Mouse (Mus musculus) embryonic facial prominence, embryonic 11.5 days (tissue): Measurements from ENCODE around the gene Thap3. TPM values are rescaled to one million over a fixed set of nuclear protein-coding genes. Genes with fewer than 3 reads are reported as not detected.

Source experiments
- ATAC-seq: fragments of 200-750 bp; cut with Nextera tagmentation; replicated peaks from 2 replicates; pipeline ENCODE4 v1.8.0; 2017; ENCODE audit warnings: low read depth; ENCODE audit not compliant: insufficient number of reproducible peaks, low FRiP score, low TSS enrichment
- DNase-seq: peaks from one replicate; pipeline ENCODE4 v3.0.0-alpha.2; 2015; ENCODE audit warnings: low spot score
- H3K27ac ChIP-seq: fragments of 300-500 bp; sonication (generic); replicated peaks from 2 replicates; pipeline ENCODE4 v1.5.1; 2014; ENCODE audit warnings: mild to moderate bottlenecking, low read depth, low read length, control low read depth
- H3K27me3 ChIP-seq: fragments of 300-500 bp; sonication (generic); 2 replicates; pipeline ENCODE4 v1.6.1; 2014; ENCODE audit warnings: mild to moderate bottlenecking, low read length, moderate library complexity, mixed read lengths; ENCODE audit not compliant: control insufficient read depth, insufficient read depth
- H3K36me3 ChIP-seq: fragments of 300-500 bp; sonication (generic); replicated peaks from 2 replicates; pipeline ENCODE4 v1.6.1; 2014; ENCODE audit warnings: low read depth, mild to moderate bottlenecking, low read length, moderate library complexity, mixed read lengths; ENCODE audit not compliant: control insufficient read depth, insufficient read depth
- H3K4me1 ChIP-seq: fragments of 300-500 bp; sonication (generic); 2 replicates; pipeline ENCODE4 v1.6.1; 2014; ENCODE audit warnings: low read length, mixed read lengths; ENCODE audit not compliant: control insufficient read depth, insufficient read depth
- H3K4me2 ChIP-seq: fragments of 300-500 bp; sonication (generic); 2 replicates; pipeline ENCODE4 v1.6.1; 2014; ENCODE audit warnings: low read depth, mild to moderate bottlenecking, control low read depth, low read length, moderate library complexity
- H3K4me3 ChIP-seq: fragments of 300-500 bp; sonication (generic); 2 replicates; pipeline ENCODE4 v1.5.1; 2014; ENCODE audit warnings: low read depth, low read length, control low read depth
- H3K9ac ChIP-seq: fragments of 300-500 bp; sonication (generic); replicated peaks from 2 replicates; pipeline ENCODE4 v1.6.1; 2014; ENCODE audit warnings: mild to moderate bottlenecking, control low read depth, low read length
- H3K9me3 ChIP-seq: fragments of 300-500 bp; sonication (generic); replicated peaks from 2 replicates; pipeline ENCODE4 v1.6.1; 2016; ENCODE audit warnings: mild to moderate bottlenecking, low read length, inconsistent platforms, mixed read lengths; ENCODE audit not compliant: control insufficient read depth
- WGBS: fragments of 180-500 bp; shearing (Covaris S2); extraction: QIAGEN DNeasy Blood & Tissue Kit; methylation state at CpG from one replicate; pipeline ENCODE4 v1.1.7; 2014; 5-methylcytosine and 5-hydroxymethylcytosine counted together
- polyA plus RNA-seq: library from polyadenylated mRNA; unstranded; fragments of >200 nt; fragmentation: Nextera tagmentation; extraction: Ambion mirVana; gene quantifications from 2 replicates; pipeline ENCODE4 v1.2.1, GENCODE M21; 2014

The Thap3 gene
- polyA plus RNA-seq, 1 experiment from 2014 or later = 22.4 TPM

DNA sequence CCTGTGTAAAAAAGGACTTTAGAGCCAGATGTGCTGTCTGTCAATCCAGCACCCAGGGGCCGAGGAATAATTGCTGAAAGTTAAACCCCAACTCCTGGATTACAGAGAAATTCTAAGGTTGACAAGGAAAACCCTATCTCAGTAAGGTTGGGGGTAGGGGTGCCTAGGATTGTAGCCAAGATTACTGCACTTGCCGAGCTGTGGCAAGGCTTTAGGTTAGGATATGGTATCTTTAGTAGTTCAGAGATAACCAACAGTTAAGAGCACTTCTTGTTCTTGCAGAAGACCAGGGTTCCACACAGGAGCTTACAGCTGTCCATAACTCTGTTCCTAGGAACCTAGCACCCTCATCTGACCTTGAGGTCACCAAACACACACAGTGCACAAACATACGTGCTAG, 8.9 kb upstream of the Thap3 start:
- 67% methylated on average over 3 of the region's 3 CpGs for WGBS

GRCm38 (mm10) chr4:151996951-151997222, 8.1 kb upstream of the Thap3 start:
- peak overlapping the region; percentile 68 for H3K4me2 ChIP-seq
- H3K9ac ChIP-seq = peak overlapping the region; percentile 76
- WGBS = 7% methylated on average over 13 of the region's 13 CpGs
- peak overlapping the region; percentile 72 for H3K27ac ChIP-seq
- H3K4me3 ChIP-seq = peak overlapping the region; percentile 100
- H3K27me3 ChIP-seq = no peaks in the 10 kb centered on the region
- H3K4me1 ChIP-seq = peaks cover 4% of the 10 kb centered on the region
- peaks cover 5% of the 10 kb centered on the region for H3K36me3 ChIP-seq
- DNase-seq (no peak), ATAC-seq (no peak)
- H3K9me3 ChIP-seq = no peaks in the 10 kb centered on the region

More for the DNA sequence above, 8.9 kb upstream of the Thap3 start:
- no peak overlapping the region for H3K9ac ChIP-seq
- no peaks in the 10 kb centered on the region; the same call in 1 of the 2 replicates for H3K36me3 ChIP-seq
- peaks cover 4% of the 10 kb centered on the region for H3K4me1 ChIP-seq
- H3K27me3 ChIP-seq = no peaks in the 10 kb centered on the region
- DNase-seq (no peak), ATAC-seq (no peak)
- no peaks in the 10 kb centered on the region for H3K9me3 ChIP-seq
- 0 out of 2 replicates have a peak overlapping the region, but pooled peaks have one; percentile 5 for H3K4me3 ChIP-seq
- no peak overlapping the region for H3K27ac ChIP-seq
- H3K4me2 ChIP-seq = no peak overlapping the region

DNA sequence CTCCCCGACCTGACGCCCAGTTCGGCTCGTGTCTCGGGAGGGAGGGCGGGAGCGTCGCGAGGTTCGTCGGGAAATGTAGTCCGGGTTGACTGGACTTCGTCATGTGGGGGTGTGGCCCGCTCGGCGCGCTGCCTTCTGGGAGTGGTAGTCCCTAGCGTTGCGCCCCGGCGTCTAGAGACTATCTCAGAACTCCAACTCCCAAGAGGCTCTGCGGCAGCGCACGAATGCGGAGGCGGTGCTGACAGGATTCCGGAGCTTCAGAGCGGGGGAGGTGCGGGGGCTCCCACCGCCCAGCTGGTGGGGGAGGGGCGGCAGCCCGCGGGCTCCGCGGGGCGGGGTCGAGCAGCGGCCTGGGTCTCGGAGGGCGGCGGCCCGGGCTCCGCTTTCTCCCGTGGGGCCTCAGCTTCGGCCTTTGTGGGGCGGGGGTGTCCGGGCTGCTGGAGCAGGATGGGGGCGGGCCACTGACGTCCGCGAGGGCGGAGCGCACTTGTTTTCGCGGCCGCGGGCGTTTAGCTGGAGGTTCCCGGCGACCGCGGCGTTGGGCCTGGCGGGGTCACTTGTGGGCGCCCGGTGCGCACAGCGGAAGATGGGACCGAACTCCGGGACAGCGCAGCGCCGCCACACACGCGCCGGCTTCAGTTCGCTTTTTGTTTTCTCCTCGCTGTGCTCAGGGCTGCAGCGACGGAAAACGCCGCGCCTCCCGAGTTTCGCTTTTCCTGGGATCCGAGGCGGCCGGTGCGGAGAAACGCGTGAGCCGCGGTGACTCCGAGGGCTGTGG, 7.6 kb upstream of the Thap3 start, which contains the start of gene Phf13:
Phf13 (minus strand) TSS at position 86 of the 778 bp plus-strand sequence.
- Histone ChIP-seq H3K27me3 (no peaks in the 10 kb centered on the region), H3K36me3 (peaks cover 7% of the 10 kb centered on the region), H3K9me3 (no peaks in the 10 kb centered on the region), H3K4me2 (peak within 1 kb of the TSS; percentile 68), H3K4me1 (peaks cover 4% of the 10 kb centered on the region), H3K27ac (peak within 1 kb of the TSS; percentile 82), H3K4me3 (peak within 1 kb of the TSS; percentile 100), H3K9ac (peak within 1 kb of the TSS; percentile 93)
- ATAC-seq (peak; percentile 95), DNase-seq (peak; percentile 100)
- under 1% methylated on average over 91 of the region's 94 CpGs for WGBS

DNA sequence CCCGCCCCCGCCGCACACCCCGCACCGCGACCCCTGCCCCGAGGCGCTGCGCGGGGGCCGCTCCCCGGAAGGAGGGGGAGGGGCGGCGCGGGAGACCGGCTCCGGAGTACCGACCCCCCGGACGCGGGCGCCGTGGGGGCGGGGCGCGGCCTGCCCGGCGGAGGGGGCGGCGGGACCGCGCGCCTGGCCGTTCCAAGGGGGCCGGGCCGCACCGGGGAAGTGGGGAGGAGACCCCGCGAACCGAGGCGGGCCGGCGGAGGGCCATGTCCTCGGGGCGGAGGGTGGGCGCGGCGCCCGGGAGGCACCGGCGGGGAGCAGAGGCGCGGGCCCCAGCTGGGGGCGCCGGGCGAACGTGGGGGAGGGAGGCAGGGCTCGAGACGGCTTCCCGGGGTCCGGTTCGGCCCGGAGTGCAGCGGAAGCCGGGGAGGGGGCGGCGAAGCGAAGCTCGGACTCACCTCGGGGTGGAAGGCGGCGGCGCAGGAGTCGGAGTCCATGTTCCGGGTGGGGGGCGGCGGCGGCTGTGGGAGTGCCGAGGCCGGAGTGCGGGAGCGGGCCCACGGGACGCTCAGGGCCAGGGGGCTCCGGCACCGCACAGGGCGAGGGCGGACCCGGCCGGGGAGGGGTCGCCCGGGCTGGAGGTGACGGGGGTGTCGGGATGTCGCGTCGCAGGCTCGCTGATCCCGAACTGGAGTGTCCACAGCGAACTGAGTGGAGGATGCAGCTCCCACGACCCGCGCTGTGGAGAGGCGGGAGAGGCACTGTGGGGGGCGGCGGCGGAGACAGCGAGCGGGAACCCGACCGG, 6.8 kb upstream of the Thap3 start:
- peaks cover 4% of the 10 kb centered on the region for H3K4me1 ChIP-seq
- DNase-seq = no peak
- no peaks in the 10 kb centered on the region for H3K9me3 ChIP-seq

DNA sequence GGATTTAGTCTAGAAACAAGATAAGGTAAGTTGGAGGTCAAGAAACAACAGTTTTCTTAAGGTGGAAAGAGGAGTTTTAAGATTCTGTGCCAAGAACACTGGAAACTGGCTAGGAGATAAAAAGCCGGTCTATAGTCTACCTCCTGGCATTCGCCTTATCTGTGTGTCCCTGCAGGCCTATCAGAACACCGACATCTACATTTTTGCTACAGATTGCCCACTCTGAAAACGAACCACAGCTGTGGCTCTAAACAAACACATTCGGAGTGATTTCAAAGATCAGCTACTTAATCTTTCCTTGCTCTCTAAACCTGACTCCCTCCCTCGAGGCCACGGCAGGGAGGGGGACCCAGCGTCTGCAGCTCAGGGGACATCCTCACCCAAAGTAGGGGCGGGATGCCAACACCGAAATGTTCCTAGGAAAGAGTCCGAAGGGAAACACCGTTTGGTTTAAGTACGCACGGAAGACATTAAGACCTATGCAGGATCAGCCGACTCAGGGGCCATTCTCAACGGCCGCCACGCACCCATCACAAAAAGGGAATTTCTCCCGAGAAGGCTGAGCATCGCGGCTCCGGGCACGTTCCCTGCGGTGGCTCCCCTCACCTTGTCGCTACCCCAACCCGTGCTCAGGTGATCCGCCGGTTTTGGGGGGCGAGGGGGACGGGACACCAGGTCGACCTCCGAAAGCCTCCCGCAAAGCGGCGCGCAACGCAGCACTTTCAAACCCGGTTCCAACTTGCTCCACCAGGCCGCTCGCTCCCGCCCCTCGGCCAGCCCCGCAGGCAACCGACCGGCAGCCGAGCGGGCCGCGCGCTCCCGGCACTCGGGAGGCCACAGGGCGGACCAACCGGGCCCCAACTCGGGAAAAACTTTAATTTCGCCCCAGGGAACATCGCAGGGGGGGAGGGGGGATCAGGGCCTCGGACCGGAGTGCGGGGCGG, 5.7 kb upstream of the Thap3 start:
- Histone ChIP-seq H3K36me3 (peaks cover 7% of the 10 kb centered on the region), H3K27me3 (no peaks in the 10 kb centered on the region), H3K9ac (peak overlapping the region; percentile 93), H3K27ac (peak overlapping the region; percentile 82), H3K4me1 (peaks cover 4% of the 10 kb centered on the region), H3K4me3 (peak overlapping the region; percentile 100), H3K4me2 (peak overlapping the region; percentile 64), H3K9me3 (no peaks in the 10 kb centered on the region)
- WGBS = 1% methylated on average over 60 of the region's 61 CpGs
- peak; percentile 52 for DNase-seq
- ATAC-seq = no peak

More for the DNA sequence above, 6.8 kb upstream of the Thap3 start:
- Histone ChIP-seq H3K9ac (peak overlapping the region; percentile 93), H3K27ac (peak overlapping the region; percentile 82), H3K36me3 (peaks cover 7% of the 10 kb centered on the region), H3K4me2 (peak overlapping the region; percentile 64), H3K27me3 (no peaks in the 10 kb centered on the region), H3K4me3 (peak overlapping the region; percentile 100)
- under 1% methylated on average over 63 of the region's 111 CpGs for WGBS
- peak; percentile 4; the same call in 1 of the 2 replicates for ATAC-seq

GRCm38 (mm10) chr4:151993035-151993434, 4.2 kb upstream of the Thap3 start:
- Histone ChIP-seq H3K4me3 (no peak overlapping the region), H3K27me3 (no peaks in the 10 kb centered on the region), H3K4me1 (peaks cover 4% of the 10 kb centered on the region), H3K36me3 (peaks cover 7% of the 10 kb centered on the region), H3K9me3 (no peaks in the 10 kb centered on the region), H3K27ac (no peak overlapping the region), H3K4me2 (no peak overlapping the region), H3K9ac (no peak overlapping the region)
- ATAC-seq (no peak), DNase-seq (no peak)
- 90% methylated on average over 6 of the region's 6 CpGs for WGBS

- no peak overlapping the region for H3K27ac ChIP-seq
These were observed 3.3 kb upstream of the Thap3 start for GRCm38 (mm10) chr4:151992091-151992490.

More at GRCm38 (mm10) chr4:151992091-151992490, 3.3 kb upstream of the Thap3 start:
- no peaks in the 10 kb centered on the region for H3K9me3 ChIP-seq
- H3K4me1 ChIP-seq = peaks cover 4% of the 10 kb centered on the region
- H3K27me3 ChIP-seq = no peaks in the 10 kb centered on the region
- no peak for DNase-seq
- H3K36me3 ChIP-seq = peaks cover 7% of the 10 kb centered on the region
- no peak overlapping the region for H3K4me2 ChIP-seq
- ATAC-seq = no peak
- H3K9ac ChIP-seq = no peak overlapping the region
- no peak overlapping the region for H3K4me3 ChIP-seq
- 91% methylated on average over 9 of the region's 9 CpGs for WGBS
